Mouse (Mus musculus) liver, postnatal 0 days (tissue): ENCODE data around the gene Med28. TPM values are rescaled to one million over a fixed set of nuclear protein-coding genes. Genes with fewer than 3 reads are reported as not detected.

Source experiments
- ATAC-seq: fragments of 200-750 bp; cut with Nextera tagmentation; 2 replicates; pipeline ENCODE4 v1.8.0; 2017; ENCODE audit warnings: mild to moderate bottlenecking, moderate library complexity
- DNase-seq: peaks from one replicate; pipeline ENCODE4 v3.0.0-alpha.2; 2016
- H3K27ac ChIP-seq: fragments of 300-500 bp; sonication (generic); 2 replicates; pipeline ENCODE4 v1.5.1; 2014; ENCODE audit warnings: antibody characterized with exemption, moderate library complexity, mild to moderate bottlenecking, low read depth
- H3K27me3 ChIP-seq: fragments of 300-500 bp; sonication (generic); 2 replicates; pipeline ENCODE4 v1.6.1; 2014; ENCODE audit warnings: low read length, control low read depth, mixed read lengths; ENCODE audit not compliant: insufficient read depth
- H3K36me3 ChIP-seq: fragments of 300-500 bp; sonication (generic); replicated peaks from 2 replicates; pipeline ENCODE4 v1.6.1; 2014; ENCODE audit warnings: mild to moderate bottlenecking, control low read depth, low read length, moderate library complexity, mixed read lengths; ENCODE audit not compliant: insufficient read depth
- H3K4me1 ChIP-seq: fragments of 300-500 bp; sonication (generic); 2 replicates; pipeline ENCODE4 v1.6.1; 2014; ENCODE audit warnings: antibody characterized with exemption, mild to moderate bottlenecking, control low read depth; ENCODE audit not compliant: insufficient read depth
- H3K4me2 ChIP-seq: fragments of 300-500 bp; sonication (generic); 2 replicates; pipeline ENCODE4 v1.6.1; 2014; ENCODE audit warnings: low read depth, mild to moderate bottlenecking, low read length, moderate library complexity, mixed read lengths
- H3K4me3 ChIP-seq: fragments of 300-500 bp; sonication (generic); 2 replicates; pipeline ENCODE4 v1.5.1; 2014; ENCODE audit warnings: low read depth, low read length
- H3K9ac ChIP-seq: fragments of 300-500 bp; sonication (generic); replicated peaks from 2 replicates; pipeline ENCODE4 v1.6.1; 2014; ENCODE audit warnings: mild to moderate bottlenecking, moderate library complexity
- H3K9me3 ChIP-seq: fragments of 300-500 bp; sonication (generic); 2 replicates; pipeline ENCODE4 v1.6.1; 2016; ENCODE audit warnings: mild to moderate bottlenecking, control low read depth, low read length, mixed read lengths
- CTCF ChIP-seq: sonication (generic); IDR thresholded peaks from 2 replicates; pipeline ENCODE4 v1.5.1; 2016; ENCODE audit warnings: antibody characterized with exemption, low read depth
- EP300 ChIP-seq: IDR thresholded peaks from 2 replicates; pipeline ENCODE4 v1.6.1; 2016; ENCODE audit warnings: antibody characterized with exemption, low read depth, mild to moderate bottlenecking
- WGBS: fragments of 180-500 bp; shearing (Covaris S2); extraction: QIAGEN DNeasy Blood & Tissue Kit; methylation state at CpG from one replicate; pipeline ENCODE4 v1.1.7; 2014; ENCODE audit not compliant: insufficient replicate concordance; 5-methylcytosine and 5-hydroxymethylcytosine counted together
- polyA plus RNA-seq: library from polyadenylated mRNA; unstranded; fragments of >200 nt; fragmentation: Nextera tagmentation; extraction: Ambion mirVana; gene quantifications from 2 replicates; pipeline ENCODE4 v1.2.1, GENCODE M21; 2015

Med28 gene
- polyA plus RNA-seq, 1 experiment from 2014 or later, result 70.5 TPM

- no peak for DNase-seq
- Histone ChIP-seq H3K9ac (no peak overlapping the region), H3K27ac (no peak overlapping the region), H3K9me3 (no peaks in the 10 kb centered on the region), H3K4me2 (no peak overlapping the region), H3K4me3 (no peak overlapping the region), H3K4me1 (no peaks in the 10 kb centered on the region), H3K27me3 (no peaks in the 10 kb centered on the region), H3K36me3 (no peaks in the 10 kb centered on the region)
- TF ChIP-seq CTCF, result no peak
- TF ChIP-seq EP300, result no peak
- WGBS, result 83% methylated on average over 1 of the region's 1 CpGs
- ATAC-seq, result no peak
Observed at GRCm38 (mm10) chr5:45577376-45577775, 57.3 kb downstream of the Med28 start.

Other genes with a start within 250 kb of the Med28 start
- 202 and 206 TPM in 2 replicates for gene Qdpr, start 70.0 kb upstream of the Med28 start, polyA plus RNA-seq
- not detected in 2 replicates for gene Clrn2, start 66.5 kb upstream of the Med28 start, polyA plus RNA-seq
- gene Lap3, start 26.9 kb upstream of the Med28 start, polyA plus RNA-seq, result 50.3 and 50.8 TPM in 2 replicates
- gene Fam184b, start 119.4 kb downstream of the Med28 start, polyA plus RNA-seq, result 0.06 and 0.07 TPM in 2 replicates
- gene Ncapg, start 149.7 kb downstream of the Med28 start, polyA plus RNA-seq, result 20.3 and 24.1 TPM in 2 replicates